Mouse (Mus musculus) activated CD4-positive, CD25-positive, alpha-beta regulatory T cell, adult 9 weeks (primary cell): ENCODE measurements around the gene Crybb2. TPM values are rescaled to one million over a fixed set of nuclear protein-coding genes. Genes with fewer than 3 reads are reported as not detected.

Source experiments
- polyA plus RNA-seq: library from polyadenylated mRNA; unstranded; fragments of 100-300 nt; shearing (Covaris generic); gene quantifications from one replicate; pipeline ENCODE4 v1.2.1, GENCODE M21; 2017

Crybb2 gene
- polyA plus RNA-seq, result not detected

GRCm38 (mm10) chr5:113070017-113070416 is at the start of gene Crybb2:
Crybb2 (minus strand) TSS chr5:113070117.

GRCm38 (mm10) chr5:113081439-113081838 is 11.5 kb upstream of the Crybb2 start, which contains the start of gene Crybb3:
Crybb3 (minus strand) TSS chr5:113081584.

DNA sequence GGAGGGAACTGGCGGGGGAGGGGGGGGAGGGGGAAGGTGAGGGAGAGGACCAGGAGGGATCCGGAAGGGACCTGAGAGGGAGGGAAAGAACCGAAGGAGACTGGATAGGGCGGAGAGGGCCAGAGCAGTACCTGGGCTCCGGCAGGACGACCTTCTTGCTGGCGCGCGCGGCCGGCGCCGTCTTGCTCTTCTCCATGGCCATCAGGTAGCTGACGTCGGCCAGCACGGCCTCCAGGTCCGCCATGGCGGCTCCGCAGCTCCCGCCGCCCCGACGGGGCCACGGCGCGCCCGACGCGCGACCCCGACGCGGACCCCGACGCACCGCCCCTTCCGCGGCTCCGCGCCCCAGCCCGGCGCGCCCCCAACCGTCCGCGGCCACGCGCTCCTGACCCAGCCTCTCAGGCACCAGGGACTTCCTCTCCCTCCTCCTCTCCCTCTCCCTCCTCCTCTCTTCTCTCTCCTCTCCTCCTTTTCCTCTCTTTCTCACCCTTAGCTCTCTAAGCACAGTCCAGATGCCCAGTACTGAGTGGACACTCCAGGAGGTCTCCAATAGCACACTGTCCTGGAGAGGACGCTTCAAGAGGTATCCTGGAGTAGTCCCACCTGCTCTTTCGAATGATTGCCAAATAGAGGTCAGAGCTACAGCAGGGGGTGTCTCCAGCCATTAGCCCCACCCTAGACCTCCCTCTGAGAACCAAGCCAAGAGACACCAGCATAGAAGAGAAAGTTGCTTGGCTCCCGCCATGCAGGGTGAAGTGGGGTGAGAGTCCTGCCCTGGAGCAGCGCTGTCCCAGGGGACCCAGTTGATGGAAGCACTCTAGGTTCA is 54.5 kb downstream of the Crybb2 start, which contains the start of gene Grk3:
Gene Grk3 (minus strand): TSS at position 556 of the 826 bp plus-strand sequence.

Other genes starting within 250 kb of the Crybb2 start
- gene Myo18b, start 173.8 kb downstream of the Crybb2 start, polyA plus RNA-seq, result not detected
- gene Grk3, start 54.3 kb downstream of the Crybb2 start, polyA plus RNA-seq, result 0.17 TPM
- 0.35 TPM for gene Crybb3, start 11.5 kb upstream of the Crybb2 start, polyA plus RNA-seq
- 5.8 TPM for gene 2900026A02Rik, start 151.1 kb upstream of the Crybb2 start, polyA plus RNA-seq
- gene Tmem211, start 156.8 kb upstream of the Crybb2 start, polyA plus RNA-seq, result not detected
- 0.06 TPM for gene Sgsm1, start 240.7 kb upstream of the Crybb2 start, polyA plus RNA-seq